Mouse (Mus musculus) liver, embryonic 16.5 days (tissue): ENCODE measurements around the gene Lpcat1. TPM values are rescaled to one million over a fixed set of nuclear protein-coding genes. Genes with fewer than 3 reads are reported as not detected.

Experiments used
- ATAC-seq: fragments of 200-750 bp; cut with Nextera tagmentation; 2 replicates; pipeline ENCODE4 v1.8.0; 2017; ENCODE audit warnings: low read depth, mild to moderate bottlenecking, moderate number of reproducible peaks, moderate library complexity
- H3K27ac ChIP-seq: fragments of 300-500 bp; sonication (generic); 2 replicates; pipeline ENCODE4 v1.5.1; 2014; ENCODE audit warnings: mild to moderate bottlenecking, low read length
- H3K27me3 ChIP-seq: fragments of 300-500 bp; sonication (generic); 2 replicates; pipeline ENCODE4 v1.6.1; 2014; ENCODE audit warnings: low read depth, low read length, mixed read lengths; ENCODE audit not compliant: control insufficient read depth, insufficient read depth
- H3K36me3 ChIP-seq: fragments of 300-500 bp; sonication (generic); 2 replicates; pipeline ENCODE4 v1.6.1; 2014; ENCODE audit warnings: mild to moderate bottlenecking; ENCODE audit not compliant: control insufficient read depth, insufficient read depth
- H3K4me1 ChIP-seq: fragments of 300-500 bp; sonication (generic); 2 replicates; pipeline ENCODE4 v1.6.1; 2014; ENCODE audit warnings: low read depth, low read length, mixed read lengths; ENCODE audit not compliant: control insufficient read depth
- H3K4me2 ChIP-seq: fragments of 300-500 bp; sonication (generic); 2 replicates; pipeline ENCODE4 v1.6.1; 2014; ENCODE audit warnings: low read depth, low read length, mixed read lengths
- H3K4me3 ChIP-seq: fragments of 300-500 bp; sonication (generic); 2 replicates; pipeline ENCODE4 v1.5.1; 2014; ENCODE audit warnings: low read depth, mild to moderate bottlenecking, low read length
- H3K9ac ChIP-seq: fragments of 300-500 bp; sonication (generic); 2 replicates; pipeline ENCODE4 v1.6.1; 2014; ENCODE audit warnings: low read depth, low read length
- H3K9me3 ChIP-seq: fragments of 300-500 bp; sonication (generic); replicated peaks from 2 replicates; pipeline ENCODE4 v1.6.1; 2016; ENCODE audit warnings: low read length; ENCODE audit not compliant: control insufficient read depth
- whole genome bisulfite sequencing: fragments of 180-500 bp; shearing (Covaris S2); extraction: QIAGEN DNeasy Blood & Tissue Kit; methylation state at CpG from one replicate; pipeline ENCODE4 v1.1.7; 2014; ENCODE audit not compliant: insufficient replicate concordance; 5-methylcytosine and 5-hydroxymethylcytosine counted together
- polyA plus RNA-seq: library from polyadenylated mRNA; unstranded; fragments of >200 nt; fragmentation: Nextera tagmentation; extraction: Ambion mirVana; gene quantifications from 2 replicates; pipeline ENCODE4 v1.2.1, GENCODE M21; 2015

Lpcat1 gene
- polyA plus RNA-seq, 1 experiment from 2014 or later = 64.7 TPM

DNA sequence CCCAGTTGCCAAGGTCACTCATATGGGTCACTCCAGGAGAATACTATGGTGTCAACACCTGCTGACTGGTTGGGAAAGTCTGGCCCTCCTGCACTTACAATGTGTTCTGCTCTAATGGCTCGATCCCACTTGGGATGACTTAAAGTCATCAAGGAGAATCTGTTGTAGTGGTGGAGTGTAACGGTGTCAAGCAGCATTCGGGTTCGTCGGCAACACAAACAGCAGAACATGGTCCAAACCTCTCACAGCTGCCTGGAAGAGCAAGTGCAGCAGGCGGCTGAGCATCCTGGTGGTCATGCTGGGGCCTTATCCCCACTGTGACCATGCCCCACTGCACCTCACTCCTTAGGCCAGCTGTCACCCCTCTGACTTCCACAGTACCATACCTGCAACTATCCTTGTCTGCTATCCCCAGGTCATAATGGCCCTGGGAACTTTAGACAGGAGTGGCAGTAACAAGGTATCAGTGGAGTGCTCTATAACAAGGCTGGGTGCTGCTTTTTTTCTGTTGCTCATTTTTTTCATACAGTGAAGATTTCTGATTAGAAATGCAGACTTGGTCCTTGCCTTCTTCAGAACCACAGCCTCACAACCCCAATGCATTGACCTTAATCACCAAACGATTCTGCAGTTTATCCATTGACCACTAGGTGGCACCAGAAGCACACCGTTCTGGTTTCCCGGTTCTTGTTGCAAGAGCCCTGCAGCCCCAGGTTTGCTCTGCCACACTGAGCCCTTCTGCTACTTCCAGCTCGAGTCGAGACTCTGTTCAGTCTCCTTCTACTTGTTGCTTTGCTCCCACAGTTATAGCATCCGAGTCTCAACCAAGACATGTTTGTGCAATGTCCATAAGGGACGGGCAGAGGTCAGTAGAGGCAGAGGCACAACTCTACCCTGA, 46.0 kb downstream of the Lpcat1 start:
- WGBS = 58% methylated on average over 13 of the region's 13 CpGs
- Histone ChIP-seq H3K36me3 (peaks cover 87% of the 10 kb centered on the region), H3K27me3 (no peaks in the 10 kb centered on the region), H3K4me1 (no peaks in the 10 kb centered on the region), H3K4me3 (no peak overlapping the region), H3K27ac (no peak overlapping the region), H3K9me3 (no peaks in the 10 kb centered on the region), H3K4me2 (no peak overlapping the region), H3K9ac (no peak overlapping the region)
- ATAC-seq = peak; percentile 27

DNA sequence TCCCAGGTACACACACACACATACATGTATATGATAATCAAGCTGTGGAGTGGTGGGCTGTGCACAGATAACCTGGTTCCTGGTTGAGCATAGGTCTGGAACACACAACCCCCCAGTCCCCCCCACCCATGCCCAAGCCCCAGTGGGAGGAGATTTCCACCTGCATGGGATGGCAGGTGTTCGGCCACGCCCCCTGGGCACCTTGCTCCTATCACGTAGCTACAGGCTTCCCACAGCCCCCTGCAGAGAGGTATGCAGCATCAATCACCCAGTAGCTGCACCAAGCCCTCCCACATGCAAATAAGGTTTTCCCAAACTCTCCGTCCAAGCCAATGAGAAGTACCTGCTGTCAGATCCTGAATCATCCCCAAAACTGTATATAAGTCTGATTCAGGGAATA, 49.9 kb downstream of the Lpcat1 start:
- H3K9ac ChIP-seq = no peak overlapping the region
- ATAC-seq = no peak
- WGBS = 87% methylated on average over 4 of the region's 4 CpGs
- no peaks in the 10 kb centered on the region for H3K4me1 ChIP-seq
- no peaks in the 10 kb centered on the region for H3K27me3 ChIP-seq
- H3K27ac ChIP-seq = no peak overlapping the region
- no peak overlapping the region for H3K4me3 ChIP-seq
- no peak overlapping the region for H3K4me2 ChIP-seq
- H3K9me3 ChIP-seq = no peaks in the 10 kb centered on the region
- H3K36me3 ChIP-seq = peaks cover 50% of the 10 kb centered on the region

DNA sequence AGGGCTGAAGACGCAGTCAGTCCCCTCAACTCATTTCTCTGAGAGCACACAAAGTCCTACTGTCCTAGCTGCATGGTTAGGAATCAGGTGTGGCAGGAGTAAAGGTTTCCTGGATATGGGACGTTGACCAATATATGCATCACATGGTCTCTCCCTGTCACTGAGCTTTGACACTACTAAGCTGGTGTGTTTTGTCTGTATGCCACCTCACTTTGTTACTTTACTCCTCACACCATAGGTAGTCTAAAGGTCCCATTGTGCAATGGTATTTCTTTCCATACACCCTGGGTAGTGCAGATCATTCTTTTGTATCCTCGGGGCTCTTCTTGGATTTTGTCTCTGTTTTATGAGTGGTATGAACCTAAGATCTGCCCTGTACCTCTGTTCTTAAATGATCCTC, 66.7 kb downstream of the Lpcat1 start:
- Histone ChIP-seq H3K27me3 (peaks cover 36% of the 10 kb centered on the region), H3K36me3 (no peaks in the 10 kb centered on the region), H3K9ac (no peak overlapping the region), H3K27ac (no peak overlapping the region), H3K9me3 (no peaks in the 10 kb centered on the region), H3K4me1 (peaks cover 22% of the 10 kb centered on the region), H3K4me2 (no peak overlapping the region), H3K4me3 (no peak overlapping the region)
- WGBS = 70% methylated on average over 3 of the region's 3 CpGs
- no peak for ATAC-seq

DNA sequence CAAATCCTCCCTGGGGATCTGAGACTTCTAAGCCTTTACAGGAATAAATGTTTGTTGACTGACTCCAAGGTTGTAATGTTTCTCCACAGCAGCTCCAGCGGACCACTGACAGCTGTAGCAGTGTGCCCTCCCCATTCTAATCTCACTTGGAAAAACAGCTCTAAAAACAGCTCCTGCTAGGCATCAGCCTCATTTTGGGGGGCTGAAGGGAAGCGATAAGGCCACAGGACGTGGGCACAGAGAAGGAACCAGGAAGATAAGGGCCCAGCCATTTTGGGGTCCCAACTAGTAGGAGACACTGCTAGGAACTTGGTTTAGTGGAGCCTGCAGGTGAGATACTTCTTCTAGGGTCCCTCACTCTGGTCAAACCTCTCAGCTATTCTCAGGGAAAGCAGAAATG, 68.3 kb downstream of the Lpcat1 start:
- peak overlapping the region; percentile 51; the same call in 1 of the 2 replicates for H3K9ac ChIP-seq
- peaks cover 36% of the 10 kb centered on the region for H3K27me3 ChIP-seq
- ATAC-seq = no peak
- peaks cover 22% of the 10 kb centered on the region for H3K4me1 ChIP-seq
- 9% methylated on average over 3 of the region's 3 CpGs for WGBS
- peak overlapping the region; percentile 39; the same call in 1 of the 2 replicates for H3K4me3 ChIP-seq
- H3K9me3 ChIP-seq = no peaks in the 10 kb centered on the region
- no peaks in the 10 kb centered on the region for H3K36me3 ChIP-seq
- H3K27ac ChIP-seq = peak overlapping the region; percentile 21; the same call in 1 of the 2 replicates
- H3K4me2 ChIP-seq = peak overlapping the region; percentile 56

DNA sequence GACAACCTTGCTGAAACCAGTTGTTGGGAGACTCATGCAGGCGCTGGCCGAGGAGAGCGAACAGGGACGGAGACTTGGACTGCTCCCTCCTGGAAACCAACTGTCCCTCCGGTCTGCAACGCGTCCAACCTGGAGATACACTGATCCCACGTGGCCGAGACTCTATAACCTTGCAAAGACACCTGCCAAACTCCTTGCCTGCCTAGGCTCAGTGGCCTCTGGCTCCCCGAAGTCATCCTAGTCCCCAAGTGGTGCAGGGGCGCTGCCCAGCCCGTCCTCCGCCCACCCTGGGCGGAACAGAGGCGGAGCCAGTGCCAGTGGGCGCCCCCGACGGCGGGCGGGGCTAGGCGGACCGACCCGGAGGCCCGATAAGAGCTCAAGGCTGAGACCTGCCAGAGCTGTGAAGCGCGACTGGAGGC, 69.4 kb downstream of the Lpcat1 start, which contains the start of gene Slc6a3:
Gene Slc6a3 (plus strand): TSS at position 345 of the 419 bp plus-strand sequence.
- peak; percentile 96 for ATAC-seq
- no peak within 1 kb of the TSS for H3K27ac ChIP-seq

DNA sequence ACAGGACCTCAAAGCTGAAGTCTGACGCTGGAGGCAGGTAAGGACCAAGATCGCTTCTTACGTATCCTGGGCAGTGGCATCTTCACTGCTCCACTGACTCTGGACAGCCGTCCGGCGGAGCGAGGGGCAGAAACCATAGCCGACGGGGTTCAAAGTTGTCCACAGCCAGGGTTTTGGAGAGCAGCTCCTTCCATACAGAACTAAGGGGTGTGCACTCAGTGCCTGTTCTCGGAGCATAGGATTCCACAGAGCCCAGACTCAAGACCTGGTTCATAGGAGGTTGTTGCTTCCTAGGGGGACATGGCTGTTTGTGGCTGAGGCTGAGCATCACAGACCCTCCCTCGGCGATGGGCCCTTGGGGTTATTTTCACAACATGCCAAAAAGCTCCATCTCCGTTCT, 69.8 kb downstream of the Lpcat1 start:
- Histone ChIP-seq H3K27ac (no peak overlapping the region), H3K9me3 (no peaks in the 10 kb centered on the region), H3K4me2 (peak overlapping the region; percentile 56), H3K36me3 (no peaks in the 10 kb centered on the region), H3K9ac (peak overlapping the region; percentile 51), H3K4me1 (peaks cover 22% of the 10 kb centered on the region), H3K27me3 (peaks cover 36% of the 10 kb centered on the region), H3K4me3 (peak overlapping the region; percentile 39)
- 18% methylated on average over 13 of the region's 13 CpGs for WGBS
- peak; percentile 49 for ATAC-seq

More for the DNA sequence above, 69.4 kb downstream of the Lpcat1 start, which contains the start of gene Slc6a3:
- H3K9ac ChIP-seq = peak within 1 kb of the TSS; percentile 51
- no peaks in the 10 kb centered on the region for H3K9me3 ChIP-seq
- H3K36me3 ChIP-seq = no peaks in the 10 kb centered on the region
- H3K4me3 ChIP-seq = peak within 1 kb of the TSS; percentile 39
- H3K4me2 ChIP-seq = peak within 1 kb of the TSS; percentile 56
- H3K4me1 ChIP-seq = peaks cover 22% of the 10 kb centered on the region
- WGBS = under 1% methylated on average over 26 of the region's 26 CpGs
- peaks cover 36% of the 10 kb centered on the region for H3K27me3 ChIP-seq

DNA sequence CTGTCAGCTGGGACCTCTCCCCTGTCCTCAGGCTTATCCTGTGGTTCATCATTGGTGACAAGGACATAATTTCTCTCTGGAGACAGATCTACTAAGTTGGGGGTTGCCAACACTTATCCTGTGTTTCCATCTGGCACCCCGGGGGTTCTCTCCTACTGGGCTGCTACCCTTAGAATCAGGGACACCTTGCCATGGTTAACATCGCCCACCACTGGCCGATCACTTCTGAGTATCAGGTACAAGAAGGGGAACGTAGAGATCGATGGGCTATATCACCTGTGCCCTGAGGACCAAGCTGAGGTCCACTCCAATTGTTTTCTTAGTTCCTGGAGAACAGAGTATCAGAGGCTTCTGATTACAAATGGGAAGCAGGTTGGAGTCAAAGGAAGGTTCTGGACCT, 97.2 kb downstream of the Lpcat1 start:
- no peak overlapping the region for H3K4me3 ChIP-seq
- no peak overlapping the region for H3K4me2 ChIP-seq
- ATAC-seq = no peak
- no peaks in the 10 kb centered on the region for H3K9me3 ChIP-seq
- no peaks in the 10 kb centered on the region for H3K36me3 ChIP-seq
- no peak overlapping the region for H3K27ac ChIP-seq
- H3K27me3 ChIP-seq = no peaks in the 10 kb centered on the region
- no peak overlapping the region for H3K9ac ChIP-seq
- no peaks in the 10 kb centered on the region for H3K4me1 ChIP-seq
- 60% methylated on average over 5 of the region's 5 CpGs for WGBS
